Mouse (Mus musculus): ENCODE data around the gene Elf3. TPM values are rescaled to one million over a fixed set of nuclear protein-coding genes. Genes with fewer than 3 reads are reported as not detected.

Gene Elf3
- polyA plus RNA-seq (2012; rRNA removed), result 0.11 and 0.21 TPM in 2 replicates

- TF ChIP-seq POLR2A (IDR thresholded peaks at IDR 0.05; ENCODE audit: extremely low read depth, insufficient read depth, low read length) (no peak), CTCF (IDR thresholded peaks at IDR 0.05; ENCODE audit: extremely low read depth, insufficient read depth, low read length) (no peak)
- no peaks in the 10 kb centered on the region for H3K4me1 ChIP-seq (ENCODE audit: control insufficient read depth, insufficient read depth, low read length)
- no peak within 1 kb of the TSS for H3K4me3 ChIP-seq (ENCODE audit: insufficient read depth, low read length)
- no peak within 1 kb of the TSS for H3K27ac ChIP-seq (ENCODE audit: insufficient read depth, low read length)
These were observed at the start of gene Elf3 for GRCm38 (mm10) chr1:135258380-135259127. Elf3 (minus strand) TSS chr1:135258568.

GRCm38 (mm10) chr1:135290908-135291307 is 32.5 kb upstream of the Elf3 start:
- Histone ChIP-seq H3K4me1 (ENCODE audit: control insufficient read depth, insufficient read depth, low read length) (no peaks in the 10 kb centered on the region), H3K4me3 (ENCODE audit: insufficient read depth, low read length) (no peak overlapping the region), H3K27ac (ENCODE audit: insufficient read depth, low read length) (no peak overlapping the region)
- TF ChIP-seq CTCF (IDR thresholded peaks at IDR 0.05; ENCODE audit: extremely low read depth, insufficient read depth, low read length) (no peak), POLR2A (IDR thresholded peaks at IDR 0.05; ENCODE audit: extremely low read depth, insufficient read depth, low read length) (no peak)

- Histone ChIP-seq H3K4me3 (ENCODE audit: insufficient read depth, low read length) (no peak overlapping the region), H3K4me1 (ENCODE audit: control insufficient read depth, insufficient read depth, low read length) (no peaks in the 10 kb centered on the region; the same call in 1 of the 2 replicates), H3K27ac (ENCODE audit: insufficient read depth, low read length) (no peak overlapping the region)
- TF ChIP-seq CTCF (IDR thresholded peaks at IDR 0.05; ENCODE audit: extremely low read depth, insufficient read depth, low read length), result no peak
- no peak for TF ChIP-seq POLR2A (IDR thresholded peaks at IDR 0.05; ENCODE audit: extremely low read depth, insufficient read depth, low read length)
These were observed 27.9 kb upstream of the Elf3 start for GRCm38 (mm10) chr1:135286311-135286710.

GRCm38 (mm10) chr1:135283826-135284291 is 25.5 kb upstream of the Elf3 start, which contains the start of gene Rnpep:
Rnpep (minus strand) TSS chr1:135284084.
- Histone ChIP-seq H3K27ac (ENCODE audit: insufficient read depth, low read length) (peak within 1 kb of the TSS; percentile 93), H3K4me1 (ENCODE audit: control insufficient read depth, insufficient read depth, low read length) (no peaks in the 10 kb centered on the region; the same call in 1 of the 2 replicates), H3K4me3 (ENCODE audit: insufficient read depth, low read length) (peak within 1 kb of the TSS; percentile 49)
- TF ChIP-seq CTCF (IDR thresholded peaks at IDR 0.05; ENCODE audit: extremely low read depth, insufficient read depth, low read length) (no peak), POLR2A (IDR thresholded peaks at IDR 0.05; ENCODE audit: extremely low read depth, insufficient read depth, low read length) (peak; percentile 51; the same call in 1 of the 2 replicates)

GRCm38 (mm10) chr1:135283287-135283825 is 25.0 kb upstream of the Elf3 start:
- no peaks in the 10 kb centered on the region; the same call in 1 of the 2 replicates for H3K4me1 ChIP-seq (ENCODE audit: control insufficient read depth, insufficient read depth, low read length)
- TF ChIP-seq CTCF (IDR thresholded peaks at IDR 0.05; ENCODE audit: extremely low read depth, insufficient read depth, low read length), result no peak
- TF ChIP-seq POLR2A (IDR thresholded peaks at IDR 0.05; ENCODE audit: extremely low read depth, insufficient read depth, low read length), result no peak
- peak overlapping the region; percentile 49 for H3K4me3 ChIP-seq (ENCODE audit: insufficient read depth, low read length)
- peak overlapping the region; percentile 93 for H3K27ac ChIP-seq (ENCODE audit: insufficient read depth, low read length)

- TF ChIP-seq CTCF (IDR thresholded peaks at IDR 0.05; ENCODE audit: extremely low read depth, insufficient read depth, low read length) (no peak), POLR2A (IDR thresholded peaks at IDR 0.05; ENCODE audit: extremely low read depth, insufficient read depth, low read length) (no peak)
- H3K4me1 ChIP-seq (ENCODE audit: control insufficient read depth, insufficient read depth, low read length), result no peaks in the 10 kb centered on the region; the same call in 1 of the 2 replicates
- H3K4me3 ChIP-seq (ENCODE audit: insufficient read depth, low read length), result peak overlapping the region; percentile 49
- peak overlapping the region; percentile 93 for H3K27ac ChIP-seq (ENCODE audit: insufficient read depth, low read length)
These were observed 24.3 kb upstream of the Elf3 start for GRCm38 (mm10) chr1:135282536-135283286.

- Histone ChIP-seq H3K27ac (ENCODE audit: insufficient read depth, low read length) (no peak overlapping the region), H3K4me3 (ENCODE audit: insufficient read depth, low read length) (no peak overlapping the region), H3K4me1 (ENCODE audit: control insufficient read depth, insufficient read depth, low read length) (no peaks in the 10 kb centered on the region; the same call in 1 of the 2 replicates)
- TF ChIP-seq POLR2A (IDR thresholded peaks at IDR 0.05; ENCODE audit: extremely low read depth, insufficient read depth, low read length) (no peak), CTCF (IDR thresholded peaks at IDR 0.05; ENCODE audit: extremely low read depth, insufficient read depth, low read length) (no peak)
These were observed 23.5 kb upstream of the Elf3 start for GRCm38 (mm10) chr1:135281841-135282240.

GRCm38 (mm10) chr1:135280646-135281045 is 22.3 kb upstream of the Elf3 start:
- Histone ChIP-seq H3K27ac (ENCODE audit: insufficient read depth, low read length) (no peak overlapping the region), H3K4me3 (ENCODE audit: insufficient read depth, low read length) (no peak overlapping the region), H3K4me1 (ENCODE audit: control insufficient read depth, insufficient read depth, low read length) (no peaks in the 10 kb centered on the region; the same call in 1 of the 2 replicates)
- TF ChIP-seq POLR2A (IDR thresholded peaks at IDR 0.05; ENCODE audit: extremely low read depth, insufficient read depth, low read length), result no peak

- Histone ChIP-seq H3K27ac (ENCODE audit: insufficient read depth, low read length) (no peak overlapping the region), H3K4me1 (ENCODE audit: control insufficient read depth, insufficient read depth, low read length) (no peaks in the 10 kb centered on the region), H3K4me3 (ENCODE audit: insufficient read depth, low read length) (no peak overlapping the region)
- TF ChIP-seq POLR2A (IDR thresholded peaks at IDR 0.05; ENCODE audit: extremely low read depth, insufficient read depth, low read length), result no peak
- TF ChIP-seq CTCF (IDR thresholded peaks at IDR 0.05; ENCODE audit: extremely low read depth, insufficient read depth, low read length), result no peak
These were observed 13.0 kb upstream of the Elf3 start for GRCm38 (mm10) chr1:135271371-135271770.

All from cortical plate, adult 2 months (tissue).